Mouse (Mus musculus): ENCODE data around the gene Hells.
A peak's percentile ranks its signal among the peaks of the same experiment; 100 is the strongest.

Gene Hells

DNA sequence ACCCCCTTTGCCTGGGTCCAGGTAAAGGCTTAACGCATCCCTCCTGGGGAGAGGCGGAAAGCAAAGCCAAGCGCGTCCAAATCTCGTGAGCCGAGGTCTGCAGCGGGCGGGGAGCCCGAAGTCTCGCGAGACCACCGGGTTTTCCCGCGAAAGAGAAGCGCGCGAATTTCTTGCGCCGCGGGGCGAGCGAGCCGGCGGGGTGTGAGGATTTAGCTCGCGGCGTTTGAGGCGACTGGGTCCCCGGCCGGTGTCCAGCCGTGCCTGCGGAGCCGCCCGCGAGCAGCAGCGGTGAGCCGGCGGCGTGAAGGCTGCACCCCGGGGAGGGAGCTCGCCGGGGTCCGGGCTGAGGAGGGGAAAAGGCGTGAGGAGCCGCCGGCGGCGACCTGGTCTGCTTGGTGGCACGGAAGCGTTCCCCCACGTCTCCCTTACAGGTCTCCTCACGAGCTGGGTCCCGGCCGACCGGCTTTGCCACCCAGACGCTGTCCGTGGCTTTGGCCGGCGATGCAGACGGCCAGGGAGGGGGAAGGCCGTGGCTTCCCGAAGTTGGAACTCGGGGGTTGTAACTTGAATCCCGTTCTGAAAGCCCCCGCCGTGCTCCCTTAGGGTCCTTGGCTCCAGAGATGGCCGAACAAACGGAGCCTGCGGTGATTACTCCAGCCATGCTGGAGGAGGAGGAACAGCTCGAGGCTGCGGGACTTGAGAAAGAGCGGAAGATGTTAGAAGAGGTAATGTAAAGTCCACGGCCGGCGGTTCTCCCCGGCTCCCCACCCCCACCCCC lies at the start of gene Hells:
Gene Hells (plus strand): TSS at position 128 of the 778 bp plus-strand sequence.
- Histone ChIP-seq H3K36me3 (ENCODE audit: insufficient read depth, low read length) (peaks cover 44% of the 10 kb centered on the region), H3K4me3 (replicated peaks; ENCODE audit: low read length) (peak within 1 kb of the TSS; percentile 98), H3K4me1 (replicated peaks; ENCODE audit: low read depth, low read length) (peaks cover 74% of the 10 kb centered on the region), H3K9me3 (ENCODE audit: low read length) (no peaks in the 10 kb centered on the region), H3K27me3 (ENCODE audit: insufficient read depth, low read length) (no peaks in the 10 kb centered on the region)
- TF ChIP-seq CTCF (conservative IDR thresholded peaks at IDR 0.05; ENCODE audit: low read length), result no peak
- TF ChIP-seq NANOG (IDR thresholded peaks at IDR 0.05; ENCODE audit: borderline replicate concordance, low read length), result no peak
- TF ChIP-seq POU5F1 (IDR thresholded peaks at IDR 0.05; ENCODE audit: borderline replicate concordance, low read length), result no peak

GRCm38 (mm10) chr19:38901146-38902135 lies 29.3 kb upstream of the Hells start:
- Histone ChIP-seq H3K9me3 (ENCODE audit: low read length) (no peaks in the 10 kb centered on the region), H3K4me1 (replicated peaks; ENCODE audit: low read depth, low read length) (no peaks in the 10 kb centered on the region), H3K27me3 (ENCODE audit: insufficient read depth, low read length) (no peaks in the 10 kb centered on the region), H3K4me3 (replicated peaks; ENCODE audit: low read length) (no peak overlapping the region), H3K36me3 (ENCODE audit: insufficient read depth, low read length) (no peaks in the 10 kb centered on the region)
- TF ChIP-seq NANOG (IDR thresholded peaks at IDR 0.05; ENCODE audit: borderline replicate concordance, low read length), result no peak
- no peak for TF ChIP-seq POU5F1 (IDR thresholded peaks at IDR 0.05; ENCODE audit: borderline replicate concordance, low read length)
- no peak for TF ChIP-seq CTCF (conservative IDR thresholded peaks at IDR 0.05; ENCODE audit: low read length)

DNA sequence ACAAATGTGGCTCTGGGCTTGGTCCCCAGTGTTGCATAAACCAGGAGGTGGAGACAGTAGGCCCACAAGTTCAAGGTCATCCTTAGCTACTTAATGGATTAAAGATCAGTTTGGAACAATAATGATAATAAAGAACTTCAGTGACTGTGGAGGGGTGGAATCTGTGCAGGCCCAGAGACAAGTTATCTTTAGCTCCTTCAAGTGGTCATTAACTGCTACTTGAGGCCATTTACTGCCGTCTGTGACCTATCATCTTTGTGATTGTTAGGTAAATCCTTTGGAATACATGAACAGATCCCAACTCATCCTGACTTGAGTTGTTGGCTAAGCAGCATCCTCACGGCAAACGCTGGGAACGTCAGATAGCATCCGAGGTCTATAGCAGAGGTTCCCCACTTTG lies 28.2 kb upstream of the Hells start:
- peak; percentile 66; the same call in 1 of the 2 replicates for TF ChIP-seq NANOG (IDR thresholded peaks at IDR 0.05; ENCODE audit: borderline replicate concordance, low read length)
- no peak for TF ChIP-seq CTCF (conservative IDR thresholded peaks at IDR 0.05; ENCODE audit: low read length)
- no peak overlapping the region for H3K4me3 ChIP-seq (replicated peaks; ENCODE audit: low read length)
- no peaks in the 10 kb centered on the region for H3K27me3 ChIP-seq (ENCODE audit: insufficient read depth, low read length)
- H3K36me3 ChIP-seq (ENCODE audit: insufficient read depth, low read length), result no peaks in the 10 kb centered on the region
- H3K9me3 ChIP-seq (ENCODE audit: low read length), result no peaks in the 10 kb centered on the region
- H3K4me1 ChIP-seq (replicated peaks; ENCODE audit: low read depth, low read length), result no peaks in the 10 kb centered on the region

DNA sequence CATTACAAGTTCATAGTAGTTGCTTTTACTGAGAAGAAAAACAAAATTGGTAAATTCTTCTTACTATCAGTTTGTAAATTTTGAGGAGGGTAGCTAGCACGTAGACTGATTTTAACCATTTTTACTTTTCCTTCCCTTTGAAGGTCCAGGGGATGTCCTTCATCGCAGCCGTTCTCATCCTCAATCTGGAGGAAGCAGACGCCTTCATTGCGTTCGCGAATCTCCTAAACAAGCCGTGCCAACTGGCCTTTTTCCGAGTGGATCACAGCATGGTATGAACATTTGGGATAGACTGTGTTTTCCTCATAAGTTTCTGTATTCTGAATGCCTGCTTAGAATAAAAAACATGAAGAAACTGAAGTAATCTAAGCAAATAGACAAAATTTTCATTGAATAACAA lies 16.9 kb upstream of the Hells start:
- Histone ChIP-seq H3K9me3 (ENCODE audit: low read length) (no peaks in the 10 kb centered on the region), H3K27me3 (ENCODE audit: insufficient read depth, low read length) (no peaks in the 10 kb centered on the region), H3K4me3 (replicated peaks; ENCODE audit: low read length) (no peak overlapping the region), H3K36me3 (ENCODE audit: insufficient read depth, low read length) (no peaks in the 10 kb centered on the region), H3K4me1 (replicated peaks; ENCODE audit: low read depth, low read length) (no peaks in the 10 kb centered on the region)
- TF ChIP-seq CTCF (conservative IDR thresholded peaks at IDR 0.05; ENCODE audit: low read length), result no peak
- TF ChIP-seq NANOG (IDR thresholded peaks at IDR 0.05; ENCODE audit: borderline replicate concordance, low read length), result no peak
- no peak for TF ChIP-seq POU5F1 (IDR thresholded peaks at IDR 0.05; ENCODE audit: borderline replicate concordance, low read length)

DNA sequence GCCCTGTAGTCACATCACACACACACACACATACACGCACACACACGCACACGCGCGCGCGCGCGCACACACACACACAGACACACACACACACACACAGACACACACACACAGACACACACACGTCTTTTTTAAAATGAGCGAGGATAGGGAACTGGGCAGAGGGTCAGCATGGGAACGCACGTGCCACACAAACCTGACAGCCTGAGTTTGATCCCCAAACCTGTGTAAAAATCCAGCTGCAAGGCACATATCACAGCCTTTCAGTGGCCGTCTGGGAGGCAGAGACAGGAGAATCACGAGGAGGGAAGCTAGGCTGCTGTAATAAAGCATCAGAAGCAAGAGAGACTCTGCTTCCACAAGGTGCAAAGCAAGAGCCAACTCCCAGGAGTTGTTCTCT lies 15.8 kb upstream of the Hells start:
- no peak for TF ChIP-seq CTCF (conservative IDR thresholded peaks at IDR 0.05; ENCODE audit: low read length)
- no peak for TF ChIP-seq NANOG (IDR thresholded peaks at IDR 0.05; ENCODE audit: borderline replicate concordance, low read length)
- TF ChIP-seq POU5F1 (IDR thresholded peaks at IDR 0.05; ENCODE audit: borderline replicate concordance, low read length), result no peak
- no peaks in the 10 kb centered on the region for H3K36me3 ChIP-seq (ENCODE audit: insufficient read depth, low read length)
- no peaks in the 10 kb centered on the region for H3K4me1 ChIP-seq (replicated peaks; ENCODE audit: low read depth, low read length)
- no peaks in the 10 kb centered on the region for H3K9me3 ChIP-seq (ENCODE audit: low read length)
- no peak overlapping the region for H3K4me3 ChIP-seq (replicated peaks; ENCODE audit: low read length)
- no peaks in the 10 kb centered on the region for H3K27me3 ChIP-seq (ENCODE audit: insufficient read depth, low read length)

- H3K4me1 ChIP-seq (replicated peaks; ENCODE audit: low read depth, low read length), result no peaks in the 10 kb centered on the region
- peak; percentile 97 for TF ChIP-seq CTCF (conservative IDR thresholded peaks at IDR 0.05; ENCODE audit: low read length)
- TF ChIP-seq NANOG (IDR thresholded peaks at IDR 0.05; ENCODE audit: borderline replicate concordance, low read length), result no peak
- H3K36me3 ChIP-seq (ENCODE audit: insufficient read depth, low read length), result no peaks in the 10 kb centered on the region
These were observed 15.0 kb upstream of the Hells start for GRCm38 (mm10) chr19:38915677-38916076.

GRCm38 (mm10) chr19:38928481-38929158 lies 2.1 kb upstream of the Hells start:
- TF ChIP-seq POU5F1 (IDR thresholded peaks at IDR 0.05; ENCODE audit: borderline replicate concordance, low read length) (no peak), NANOG (IDR thresholded peaks at IDR 0.05; ENCODE audit: borderline replicate concordance, low read length) (peak; percentile 51; the same call in 1 of the 2 replicates)
- no peaks in the 10 kb centered on the region for H3K27me3 ChIP-seq (ENCODE audit: insufficient read depth, low read length)
- H3K9me3 ChIP-seq (ENCODE audit: low read length), result no peaks in the 10 kb centered on the region
- peaks cover 64% of the 10 kb centered on the region for H3K4me1 ChIP-seq (replicated peaks; ENCODE audit: low read depth, low read length)
- peak overlapping the region; percentile 98 for H3K4me3 ChIP-seq (replicated peaks; ENCODE audit: low read length)
- peaks cover 20% of the 10 kb centered on the region for H3K36me3 ChIP-seq (ENCODE audit: insufficient read depth, low read length)

More at GRCm38 (mm10) chr19:38915677-38916076, 15.0 kb upstream of the Hells start:
- no peaks in the 10 kb centered on the region for H3K9me3 ChIP-seq (ENCODE audit: low read length)
- H3K4me3 ChIP-seq (replicated peaks; ENCODE audit: low read length), result no peak overlapping the region
- no peaks in the 10 kb centered on the region for H3K27me3 ChIP-seq (ENCODE audit: insufficient read depth, low read length)
